Mouse (Mus musculus) cortical plate, adult 2 months (tissue): ENCODE results near the gene P4ha3. TPM values are rescaled to one million over a fixed set of nuclear protein-coding genes. Genes with fewer than 3 reads are reported as not detected.

Experiments
- H3K27ac ChIP-seq: fragments of 200-500 bp; 2 replicates; pipeline ENCODE4 v1.5.1; 2012; ENCODE audit warnings: low read length, control low read depth, inconsistent platforms; ENCODE audit not compliant: insufficient read depth
- H3K4me1 ChIP-seq: fragments of 200-500 bp; 2 replicates; pipeline ENCODE4 v1.6.1; 2011; ENCODE audit warnings: low read length; ENCODE audit not compliant: control insufficient read depth, insufficient read depth
- H3K4me3 ChIP-seq: fragments of 200-500 bp; 2 replicates; pipeline ENCODE4 v1.5.1; 2011; ENCODE audit warnings: mild to moderate bottlenecking, low read length, control low read depth; ENCODE audit not compliant: insufficient read depth
- CTCF ChIP-seq: fragments of 200-500 bp; IDR thresholded peaks from 2 replicates; pipeline ENCODE4 v1.5.1; 2011; ENCODE audit warnings: mild to moderate bottlenecking, control low read depth, low read length; ENCODE audit not compliant: insufficient read depth; ENCODE audit errors: extremely low read depth
- POLR2A ChIP-seq: fragments of 200-500 bp; IDR thresholded peaks from 2 replicates; pipeline ENCODE4 v1.6.1; 2011; ENCODE audit warnings: mild to moderate bottlenecking, low read length, control low read depth; ENCODE audit not compliant: insufficient read depth; ENCODE audit errors: extremely low read depth
- polyA plus RNA-seq: library from polyadenylated mRNA; depleted of rRNA; stranded (reverse); fragments of >200 nt; gene quantifications from 2 replicates; pipeline ENCODE4 v1.2.3, GENCODE M21; 2012

Gene P4ha3
- polyA plus RNA-seq, 1 experiment: 3.7 TPM

DNA sequence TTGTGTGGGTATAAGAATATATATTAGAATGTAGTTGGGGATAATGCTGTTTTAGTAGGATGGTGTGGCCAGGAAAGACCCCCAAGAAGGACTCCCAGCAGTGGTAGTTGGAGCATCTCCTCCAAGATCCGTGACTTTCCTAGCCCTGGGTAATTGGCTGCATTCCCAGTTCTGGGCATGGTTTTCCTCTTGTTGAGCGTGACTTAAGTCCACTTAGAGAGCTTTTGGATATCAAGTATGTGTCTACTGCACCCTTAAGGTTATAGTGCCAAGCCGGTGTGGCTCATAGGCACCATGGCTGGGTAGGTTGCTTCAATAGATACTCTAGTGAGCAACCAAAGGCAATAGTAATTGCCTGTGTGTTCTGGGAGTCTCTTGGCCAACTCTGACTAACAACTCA, 38.4 kb downstream of the P4ha3 start:
- Histone ChIP-seq H3K4me3 (no peak overlapping the region), H3K27ac (no peak overlapping the region), H3K4me1 (no peaks in the 10 kb centered on the region)
- no peak for TF ChIP-seq POLR2A
- TF ChIP-seq CTCF: no peak

DNA sequence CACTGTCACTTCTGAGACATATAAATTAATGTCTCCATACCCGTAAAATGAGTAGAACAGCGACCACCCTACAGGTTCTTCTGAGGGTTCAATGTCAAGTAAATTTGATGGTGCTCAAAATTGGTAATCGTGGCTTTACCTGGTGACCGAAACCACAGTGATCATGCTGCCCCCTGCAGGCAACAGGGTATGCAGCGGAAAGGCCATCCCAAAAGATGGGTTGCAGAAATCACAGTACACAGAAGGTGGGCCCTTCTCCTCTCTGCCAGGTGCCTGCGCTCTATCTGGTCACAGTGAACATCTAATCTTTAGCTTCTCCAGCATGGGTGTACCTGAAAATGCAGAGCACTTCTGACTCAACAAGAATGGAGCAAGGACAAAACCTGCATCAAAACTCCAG, 40.2 kb downstream of the P4ha3 start:
- no peaks in the 10 kb centered on the region for H3K4me1 ChIP-seq
- TF ChIP-seq POLR2A: no peak
- peak; percentile 84 for TF ChIP-seq CTCF
- no peak overlapping the region for H3K27ac ChIP-seq
- no peak overlapping the region for H3K4me3 ChIP-seq

DNA sequence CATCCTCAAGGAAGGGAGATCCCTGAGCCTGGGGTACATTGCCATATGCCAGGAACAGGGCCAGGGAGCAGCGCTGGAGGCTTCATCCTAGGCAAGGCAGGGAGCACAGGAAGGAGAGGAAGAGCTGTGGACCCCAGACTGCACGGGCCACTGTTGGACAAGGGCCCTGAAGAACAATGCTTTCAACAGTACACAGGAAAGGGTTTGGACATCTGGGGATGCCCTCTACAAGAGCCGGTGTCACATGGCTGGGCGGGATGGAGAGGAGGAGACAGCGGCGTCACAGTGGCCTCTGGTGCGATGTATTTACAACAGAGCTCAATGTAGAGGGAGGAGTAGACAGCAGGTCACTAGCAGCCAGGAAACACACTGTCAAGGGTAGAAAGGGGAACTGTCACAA, 42.2 kb downstream of the P4ha3 start:
- Histone ChIP-seq H3K4me3 (no peak overlapping the region), H3K27ac (no peak overlapping the region), H3K4me1 (no peaks in the 10 kb centered on the region)
- TF ChIP-seq POLR2A (no peak), CTCF (no peak)

DNA sequence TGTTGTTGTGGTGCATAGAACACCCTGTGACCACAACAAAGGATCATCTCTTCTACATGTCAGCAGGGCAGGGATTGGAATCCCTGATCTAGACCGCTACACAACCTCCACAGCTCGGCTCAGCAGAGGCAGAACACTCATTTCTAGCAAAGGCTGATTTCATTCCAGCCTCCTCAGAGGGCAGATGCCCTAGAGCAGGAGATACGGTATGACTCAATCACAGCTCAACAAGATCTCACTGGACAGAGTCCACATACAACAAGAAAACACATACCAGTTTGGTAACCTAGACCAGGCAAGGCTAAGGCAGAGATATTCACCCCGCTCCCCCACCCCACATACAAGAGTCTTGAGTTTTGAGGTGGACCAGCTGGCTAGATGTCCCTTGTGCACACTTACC, 43.3 kb downstream of the P4ha3 start:
- no peak for TF ChIP-seq CTCF
- no peak for TF ChIP-seq POLR2A
- Histone ChIP-seq H3K4me3 (no peak overlapping the region), H3K27ac (no peak overlapping the region), H3K4me1 (no peaks in the 10 kb centered on the region)

DNA sequence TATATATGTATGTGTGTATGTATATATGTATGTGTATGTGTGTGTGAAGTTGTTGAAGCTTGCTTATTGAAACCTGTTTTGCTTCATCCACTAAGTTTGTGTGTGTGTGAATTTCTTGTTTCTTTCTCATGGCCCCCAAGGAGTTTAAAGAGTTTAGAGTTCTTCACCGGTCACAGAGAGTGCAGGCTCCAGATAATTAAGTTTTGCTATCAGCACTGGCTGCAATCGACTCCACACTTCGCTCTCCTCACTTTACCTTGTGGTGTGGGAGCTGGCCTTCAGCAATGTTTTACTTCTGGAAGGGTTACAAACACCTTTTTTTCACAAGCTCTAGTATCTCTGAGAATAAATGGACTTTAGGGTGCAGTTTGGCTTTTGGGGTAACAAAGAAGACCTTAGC, 45.9 kb downstream of the P4ha3 start:
- TF ChIP-seq POLR2A: no peak
- no peak for TF ChIP-seq CTCF
- H3K4me1 ChIP-seq: no peaks in the 10 kb centered on the region
- H3K4me3 ChIP-seq: no peak overlapping the region
- no peak overlapping the region for H3K27ac ChIP-seq

DNA sequence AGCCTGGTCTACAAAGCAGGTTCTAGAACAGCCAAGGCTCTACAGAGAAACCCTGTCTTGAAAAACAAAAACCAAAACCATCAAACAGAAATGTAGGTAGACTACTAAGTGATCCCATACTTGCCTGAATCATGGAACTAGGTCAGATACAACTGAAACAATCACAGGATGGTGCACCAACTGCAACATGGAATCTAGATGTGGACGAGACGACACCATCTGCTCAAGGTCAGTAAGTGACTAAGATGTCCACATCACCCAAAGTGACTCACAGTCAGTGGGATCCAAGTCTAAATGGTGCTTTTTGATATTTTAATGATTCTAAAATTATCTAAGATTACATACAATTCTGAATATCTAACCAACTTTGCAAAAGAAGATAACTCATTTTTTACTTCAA, 50.6 kb downstream of the P4ha3 start:
- TF ChIP-seq POLR2A (no peak), CTCF (no peak)
- H3K4me3 ChIP-seq: no peak overlapping the region
- no peak overlapping the region for H3K27ac ChIP-seq
- no peaks in the 10 kb centered on the region for H3K4me1 ChIP-seq

DNA sequence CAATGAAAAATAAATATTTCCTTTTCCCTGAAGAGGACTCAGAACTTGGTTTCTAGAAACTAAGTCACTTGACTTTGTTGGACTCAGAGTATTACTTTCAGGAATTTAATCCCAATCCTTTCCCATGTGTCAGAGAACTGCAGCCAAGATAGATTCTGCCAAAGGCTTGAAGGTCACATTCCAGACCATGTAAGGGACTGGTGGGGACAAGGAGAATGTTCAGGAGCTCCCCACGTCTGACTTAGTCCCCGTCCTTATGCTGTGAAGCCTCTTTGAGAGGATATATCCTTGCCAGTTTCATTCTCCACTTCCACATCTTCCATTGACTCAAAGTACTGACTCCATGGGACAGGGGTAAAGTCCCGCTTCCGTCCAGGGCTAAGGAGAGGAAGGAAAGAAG, 69.7 kb downstream of the P4ha3 start:
- Histone ChIP-seq H3K4me1 (no peaks in the 10 kb centered on the region), H3K4me3 (no peak overlapping the region), H3K27ac (no peak overlapping the region)
- TF ChIP-seq POLR2A: no peak
- TF ChIP-seq CTCF: no peak

DNA sequence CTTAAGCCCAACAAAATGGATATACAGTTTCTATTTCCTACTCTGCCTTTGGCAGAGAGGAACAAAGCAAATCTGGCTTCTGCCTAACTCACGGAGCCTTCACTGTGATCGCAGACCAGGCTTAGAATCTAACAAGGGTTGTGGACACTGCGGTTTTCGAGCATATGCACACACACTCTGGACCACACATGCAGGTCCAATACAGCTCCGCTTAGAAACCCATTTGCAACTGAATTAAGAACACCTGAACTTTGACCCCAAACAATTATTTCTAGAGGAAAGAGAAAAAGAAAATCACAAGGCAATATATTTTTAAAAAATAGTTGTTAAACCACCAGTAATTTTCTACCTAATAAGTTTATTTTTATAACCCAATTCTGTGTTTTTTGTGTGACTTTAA, 71.0 kb downstream of the P4ha3 start:
- Histone ChIP-seq H3K4me3 (no peak overlapping the region), H3K4me1 (no peaks in the 10 kb centered on the region), H3K27ac (no peak overlapping the region)
- TF ChIP-seq CTCF (no peak), POLR2A (no peak)

DNA sequence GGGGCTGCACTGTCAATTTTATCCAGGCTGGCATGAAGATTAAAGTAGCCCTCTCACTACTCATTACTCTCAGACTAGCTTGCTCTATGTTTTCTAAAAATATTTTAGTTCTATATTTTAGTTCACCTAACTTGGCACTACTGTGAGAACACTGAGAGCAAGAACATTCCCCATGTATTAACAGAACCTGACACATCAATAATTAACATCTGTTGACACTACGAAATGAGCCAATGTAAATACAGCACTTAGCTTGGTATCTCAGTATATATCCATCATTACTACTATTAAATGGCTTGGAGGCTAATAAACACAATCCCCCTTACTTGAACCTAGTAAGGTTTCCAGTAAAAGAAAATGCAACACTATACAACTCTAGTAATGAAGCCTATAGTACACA, 71.4 kb downstream of the P4ha3 start:
- Histone ChIP-seq H3K4me1 (no peaks in the 10 kb centered on the region), H3K4me3 (no peak overlapping the region), H3K27ac (no peak overlapping the region)
- TF ChIP-seq POLR2A (no peak), CTCF (no peak)

DNA sequence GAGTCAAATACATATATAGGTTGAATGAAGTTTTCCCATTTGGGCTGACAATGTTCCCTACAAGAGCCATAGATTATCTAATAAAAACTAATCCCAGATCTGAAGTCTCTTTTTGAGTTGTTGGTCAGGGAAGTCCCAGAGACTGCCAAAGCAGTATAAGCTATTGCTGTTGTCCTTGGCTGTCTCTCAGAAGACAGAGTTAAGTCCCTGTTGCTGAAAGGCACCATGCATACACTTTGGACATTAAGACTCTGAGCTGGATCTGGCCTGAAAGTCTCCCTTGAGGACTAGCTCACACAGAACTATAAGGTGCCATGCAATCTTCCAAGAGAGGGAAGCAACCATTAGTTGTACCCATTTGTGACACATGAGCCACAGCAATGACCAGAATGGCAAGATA, 72.5 kb downstream of the P4ha3 start:
- H3K4me3 ChIP-seq: no peak overlapping the region
- no peak overlapping the region for H3K27ac ChIP-seq
- H3K4me1 ChIP-seq: peaks cover 2% of the 10 kb centered on the region
- TF ChIP-seq POLR2A: no peak
- TF ChIP-seq CTCF: no peak

DNA sequence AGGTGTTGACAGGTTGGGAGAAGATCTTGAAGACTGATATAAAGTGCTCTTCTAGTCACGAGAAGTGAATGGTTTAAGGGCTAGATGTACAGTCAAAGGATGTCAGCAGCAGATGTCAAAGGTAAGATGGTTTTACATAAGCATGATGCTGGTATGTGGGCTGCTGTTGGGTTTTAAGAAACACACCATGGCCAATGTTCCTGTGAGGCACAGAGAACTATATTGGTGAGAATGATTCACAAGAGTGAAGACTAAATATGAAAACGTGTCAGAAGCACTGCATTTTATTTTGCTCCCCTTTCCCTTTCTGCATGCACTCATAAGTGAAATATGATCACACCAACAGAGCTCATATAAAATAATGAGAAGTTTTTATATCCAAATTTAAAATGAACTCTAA, 77.8 kb downstream of the P4ha3 start:
- Histone ChIP-seq H3K4me3 (no peak overlapping the region), H3K4me1 (peaks cover 6% of the 10 kb centered on the region), H3K27ac (no peak overlapping the region)
- TF ChIP-seq POLR2A: no peak
- TF ChIP-seq CTCF: no peak
